Mouse (Mus musculus) mature B cell (primary cell): Measurements from ENCODE around the gene Tmub1.
"Not testable (repeated sequence)": the region's sequence is repeated elsewhere in the genome, so short reads cannot be mapped to it uniquely, and the experiment has no call there.

ENCODE experiments used
- in situ Hi-C: fragments of 300-500 bp; cut with MboI; formaldehyde crosslinking; loops from 2 replicates; pipeline ENCODE4 v1.14.3; 2019

Gene Tmub1

GRCm38 (mm10) chr5:24424004-24424781, 23.5 kb downstream of the Tmub1 start:
- in situ Hi-C loops, result no loop called here

GRCm38 (mm10) chr5:24423129-24424003, 24.3 kb downstream of the Tmub1 start, which contains the start of the genes Cdk5 and Slc4a2:
Cdk5 (minus strand) TSS chr5:24423530.
Slc4a2 (plus strand) TSS chr5:24423837.
- in situ Hi-C loops, result no loop called here

- in situ Hi-C loops, result no loop called here
Measured at GRCm38 (mm10) chr5:24420381-24420780, 27.3 kb downstream of the Tmub1 start.

- in situ Hi-C loops, result no loop called here
Measured at GRCm38 (mm10) chr5:24417587-24417986, 30.1 kb downstream of the Tmub1 start.

GRCm38 (mm10) chr5:24416222-24416736, 31.4 kb downstream of the Tmub1 start:
- in situ Hi-C loops, result no loop called here

- in situ Hi-C loops, result no loop called here
Measured at GRCm38 (mm10) chr5:24413938-24414337, 33.7 kb downstream of the Tmub1 start.

GRCm38 (mm10) chr5:24413042-24413693, 34.5 kb downstream of the Tmub1 start, which contains the start of gene Asic3:
Asic3 (plus strand) TSS chr5:24413392.
- in situ Hi-C loops, result no loop called here

- in situ Hi-C loops, result no loop called here
Measured at GRCm38 (mm10) chr5:24412063-24412462, 35.6 kb downstream of the Tmub1 start.

GRCm38 (mm10) chr5:24409466-24409865, 38.2 kb downstream of the Tmub1 start:
- in situ Hi-C loops, result no loop called here

- in situ Hi-C loops, result no loop called here
Measured at GRCm38 (mm10) chr5:24408651-24409050, 39.0 kb downstream of the Tmub1 start.

GRCm38 (mm10) chr5:24405389-24405876, 42.2 kb downstream of the Tmub1 start:
- in situ Hi-C loops, result no loop called here

GRCm38 (mm10) chr5:24404594-24405360, 42.9 kb downstream of the Tmub1 start:
- in situ Hi-C loops, result no loop called here

GRCm38 (mm10) chr5:24401969-24402368, 45.7 kb downstream of the Tmub1 start:
- in situ Hi-C loops, result no loop called here

GRCm38 (mm10) chr5:24400911-24401605, 46.6 kb downstream of the Tmub1 start:
- in situ Hi-C loops, result no loop called here

- in situ Hi-C loops, result no loop called here
Measured at GRCm38 (mm10) chr5:24400362-24400761, 47.3 kb downstream of the Tmub1 start.

- in situ Hi-C loops, result no loop called here
Measured at GRCm38 (mm10) chr5:24399686-24400085, 48.0 kb downstream of the Tmub1 start.

- in situ Hi-C loops, result not testable (repeated sequence)
Measured at GRCm38 (mm10) chr5:24396254-24396653, 51.4 kb downstream of the Tmub1 start.
